Mouse (Mus musculus): ENCODE results near the gene Vps29. TPM values are rescaled to one million over a fixed set of nuclear protein-coding genes. Genes with fewer than 3 reads are reported as not detected.

Vps29 gene
- polyA plus RNA-seq, 1 experiment from 2014 or later, result 343 TPM

- WGBS, result 87% methylated on average over 5 of the region's 5 CpGs
- no peak for ATAC-seq (ENCODE audit: low FRiP score)
- no peak overlapping the region for H3K4me2 ChIP-seq
- H3K9ac ChIP-seq (replicated peaks), result no peak overlapping the region
- H3K9me3 ChIP-seq (replicated peaks), result no peaks in the 10 kb centered on the region
- no peak overlapping the region for H3K27ac ChIP-seq (replicated peaks)
- H3K4me1 ChIP-seq, result peaks cover 6% of the 10 kb centered on the region
- H3K36me3 ChIP-seq, result peaks cover 87% of the 10 kb centered on the region
- H3K27me3 ChIP-seq (replicated peaks), result no peaks in the 10 kb centered on the region
- no peak overlapping the region for H3K4me3 ChIP-seq (replicated peaks)
Observed at GRCm38 (mm10) chr5:122402772-122403171, 48.6 kb downstream of the Vps29 start.

GRCm38 (mm10) chr5:122403362-122403761 lies 49.2 kb downstream of the Vps29 start:
- peaks cover 85% of the 10 kb centered on the region for H3K36me3 ChIP-seq
- 96% methylated on average over 12 of the region's 12 CpGs for WGBS
- H3K4me3 ChIP-seq (replicated peaks), result no peak overlapping the region
- no peak overlapping the region for H3K4me2 ChIP-seq
- peaks cover 6% of the 10 kb centered on the region for H3K4me1 ChIP-seq
- no peak overlapping the region for H3K9ac ChIP-seq (replicated peaks)
- H3K27ac ChIP-seq (replicated peaks), result no peak overlapping the region
- no peaks in the 10 kb centered on the region for H3K27me3 ChIP-seq (replicated peaks)
- no peak for ATAC-seq (ENCODE audit: low FRiP score)
- H3K9me3 ChIP-seq (replicated peaks), result no peaks in the 10 kb centered on the region

GRCm38 (mm10) chr5:122405537-122405936 lies 51.4 kb downstream of the Vps29 start:
- no peaks in the 10 kb centered on the region for H3K9me3 ChIP-seq (replicated peaks)
- H3K9ac ChIP-seq (replicated peaks), result no peak overlapping the region
- no peak overlapping the region for H3K4me3 ChIP-seq (replicated peaks)
- H3K4me2 ChIP-seq, result no peak overlapping the region
- no peak for ATAC-seq (ENCODE audit: low FRiP score)
- H3K27ac ChIP-seq (replicated peaks), result no peak overlapping the region
- peaks cover 6% of the 10 kb centered on the region for H3K4me1 ChIP-seq
- 97% methylated on average over 10 of the region's 10 CpGs for WGBS
- H3K36me3 ChIP-seq, result peaks cover 70% of the 10 kb centered on the region
- no peaks in the 10 kb centered on the region for H3K27me3 ChIP-seq (replicated peaks)

GRCm38 (mm10) chr5:122409692-122410645 lies 55.8 kb downstream of the Vps29 start:
- peaks cover 36% of the 10 kb centered on the region for H3K36me3 ChIP-seq
- H3K4me1 ChIP-seq, result no peaks in the 10 kb centered on the region
- H3K4me2 ChIP-seq, result no peak overlapping the region
- 88% methylated on average over 19 of the region's 19 CpGs for WGBS
- H3K9me3 ChIP-seq (replicated peaks), result no peaks in the 10 kb centered on the region
- no peaks in the 10 kb centered on the region for H3K27me3 ChIP-seq (replicated peaks)
- no peak overlapping the region for H3K27ac ChIP-seq (replicated peaks)
- no peak for ATAC-seq (ENCODE audit: low FRiP score)
- no peak overlapping the region for H3K9ac ChIP-seq (replicated peaks)
- no peak overlapping the region for H3K4me3 ChIP-seq (replicated peaks)

DNA sequence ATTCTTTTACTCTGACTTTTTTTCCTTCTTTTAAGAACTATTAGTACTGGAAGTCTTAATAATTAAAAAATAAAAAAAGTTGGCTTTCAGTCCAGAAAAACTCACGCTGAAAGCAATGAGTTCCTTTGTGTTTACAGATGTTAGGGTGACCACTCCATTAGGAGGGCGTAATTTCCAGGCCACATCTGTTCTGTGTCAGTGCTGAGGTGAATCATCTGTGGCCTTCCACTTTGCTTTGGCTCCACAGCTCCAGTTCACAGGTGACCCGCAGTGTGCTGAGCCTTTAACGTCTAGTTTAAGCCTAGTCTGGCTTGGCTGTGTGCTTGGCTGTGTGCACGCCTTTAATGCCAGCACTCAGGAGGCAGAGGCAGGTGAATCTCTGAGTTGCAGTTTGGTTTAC lies 57.7 kb downstream of the Vps29 start:
- ATAC-seq (ENCODE audit: low FRiP score), result no peak
- no peaks in the 10 kb centered on the region for H3K4me1 ChIP-seq
- no peak overlapping the region for H3K4me3 ChIP-seq (replicated peaks)
- H3K9me3 ChIP-seq (replicated peaks), result no peaks in the 10 kb centered on the region
- H3K4me2 ChIP-seq, result no peak overlapping the region
- no peaks in the 10 kb centered on the region for H3K27me3 ChIP-seq (replicated peaks)
- no peak overlapping the region for H3K27ac ChIP-seq (replicated peaks)
- H3K9ac ChIP-seq (replicated peaks), result no peak overlapping the region
- H3K36me3 ChIP-seq, result peaks cover 17% of the 10 kb centered on the region
- WGBS, result 85% methylated on average over 5 of the region's 5 CpGs

GRCm38 (mm10) chr5:122412826-122413225 lies 58.7 kb downstream of the Vps29 start:
- H3K9ac ChIP-seq (replicated peaks), result no peak overlapping the region
- no peak for ATAC-seq (ENCODE audit: low FRiP score)
- H3K27me3 ChIP-seq (replicated peaks), result no peaks in the 10 kb centered on the region
- no peak overlapping the region for H3K4me3 ChIP-seq (replicated peaks)
- H3K4me2 ChIP-seq, result no peak overlapping the region
- peaks cover 8% of the 10 kb centered on the region for H3K36me3 ChIP-seq
- no peaks in the 10 kb centered on the region for H3K4me1 ChIP-seq
- H3K27ac ChIP-seq (replicated peaks), result no peak overlapping the region
- no peaks in the 10 kb centered on the region for H3K9me3 ChIP-seq (replicated peaks)
- WGBS, result 65% methylated on average over 6 of the region's 6 CpGs

GRCm38 (mm10) chr5:122414351-122414750 lies 60.2 kb downstream of the Vps29 start:
- ATAC-seq (ENCODE audit: low FRiP score), result no peak
- WGBS, result 96% methylated on average over 5 of the region's 5 CpGs
- Histone ChIP-seq H3K27me3 (replicated peaks) (no peaks in the 10 kb centered on the region), H3K4me2 (no peak overlapping the region), H3K27ac (replicated peaks) (no peak overlapping the region), H3K4me1 (no peaks in the 10 kb centered on the region), H3K4me3 (replicated peaks) (no peak overlapping the region), H3K36me3 (peaks cover 6% of the 10 kb centered on the region), H3K9ac (replicated peaks) (no peak overlapping the region), H3K9me3 (replicated peaks) (no peaks in the 10 kb centered on the region)

Other genes starting within 250 kb of the Vps29 start
- 0.44 TPM in 1 of 2 replicates, not detected in the other for gene Ccdc63, start 213.5 kb upstream of the Vps29 start, polyA plus RNA-seq (2015; fragmentation: Nextera tagmentation; extraction: Ambion mirVana)
- 184 and 200 TPM in 2 replicates for gene Ppp1cc, start 196.1 kb upstream of the Vps29 start, polyA plus RNA-seq (2015; fragmentation: Nextera tagmentation; extraction: Ambion mirVana)
- 1.3 and 4.1 TPM in 2 replicates for gene Hvcn1, start 147.6 kb upstream of the Vps29 start, polyA plus RNA-seq (2015; fragmentation: Nextera tagmentation; extraction: Ambion mirVana)
- gene Tctn1, start 89.9 kb upstream of the Vps29 start, polyA plus RNA-seq (2015; fragmentation: Nextera tagmentation; extraction: Ambion mirVana), result 5.8 and 6.0 TPM in 2 replicates
- gene Pptc7, start 70.0 kb upstream of the Vps29 start, polyA plus RNA-seq (2015; fragmentation: Nextera tagmentation; extraction: Ambion mirVana), result 8.7 and 9.3 TPM in 2 replicates
- 19.1 and 22.1 TPM in 2 replicates for gene Rad9b, start 136 bp upstream of the Vps29 start, polyA plus RNA-seq (2015; fragmentation: Nextera tagmentation; extraction: Ambion mirVana)
- gene Gpn3, start 17.5 kb downstream of the Vps29 start, polyA plus RNA-seq (2015; fragmentation: Nextera tagmentation; extraction: Ambion mirVana), result 45.7 and 51.5 TPM in 2 replicates
- gene Fam216a, start 18.0 kb downstream of the Vps29 start, polyA plus RNA-seq (2015; fragmentation: Nextera tagmentation; extraction: Ambion mirVana), result 133 and 152 TPM in 2 replicates
- gene Arpc3, start 37.5 kb downstream of the Vps29 start, polyA plus RNA-seq (2015; fragmentation: Nextera tagmentation; extraction: Ambion mirVana), result 163 and 167 TPM in 2 replicates
- gene Anapc7, start 67.3 kb downstream of the Vps29 start, polyA plus RNA-seq (2015; fragmentation: Nextera tagmentation; extraction: Ambion mirVana), result 47.3 and 47.5 TPM in 2 replicates
- 49.4 and 52.0 TPM in 2 replicates for gene Atp2a2, start 147.9 kb downstream of the Vps29 start, polyA plus RNA-seq (2015; fragmentation: Nextera tagmentation; extraction: Ambion mirVana)